Mouse (Mus musculus) brain, adult 2 months (tissue): ENCODE measurements around the gene Ppp1r17.

ENCODE experiments used
- DNase-seq: peaks from one replicate; pipeline ENCODE4 v3.0.0; 2011; ENCODE audit warnings: low read depth, low spot score

Ppp1r17 gene

GRCm38 (mm10) chr6:56017291-56017994 is at the start of gene Ppp1r17:
Ppp1r17 (plus strand) TSS chr6:56017497.
- peak; percentile 45 for DNase-seq

- peak; percentile 88 for DNase-seq
Observed at GRCm38 (mm10) chr6:55972998-55973397, 44.3 kb upstream of the Ppp1r17 start.

GRCm38 (mm10) chr6:55979766-55980165 is 37.5 kb upstream of the Ppp1r17 start:
- DNase-seq = no peak

GRCm38 (mm10) chr6:56008711-56009110 is 8.6 kb upstream of the Ppp1r17 start:
- peak; percentile 70 for DNase-seq

- DNase-seq = peak; percentile 63
Observed at GRCm38 (mm10) chr6:56012384-56012783, 4.9 kb upstream of the Ppp1r17 start.

- no peak for DNase-seq
Observed at GRCm38 (mm10) chr6:56019632-56020031, 2.3 kb downstream of the Ppp1r17 start.

GRCm38 (mm10) chr6:56025533-56025932 is 8.2 kb downstream of the Ppp1r17 start:
- DNase-seq = peak; percentile 17

GRCm38 (mm10) chr6:56027318-56027717 is 10.0 kb downstream of the Ppp1r17 start:
- DNase-seq = no peak

GRCm38 (mm10) chr6:56027966-56028365 is 10.7 kb downstream of the Ppp1r17 start:
- DNase-seq = peak; percentile 63

- DNase-seq = no peak
Observed at GRCm38 (mm10) chr6:56029986-56030385, 12.7 kb downstream of the Ppp1r17 start.

GRCm38 (mm10) chr6:56032231-56032630 is 14.9 kb downstream of the Ppp1r17 start:
- DNase-seq = peak; percentile 7

GRCm38 (mm10) chr6:56035054-56035453 is 17.8 kb downstream of the Ppp1r17 start:
- no peak for DNase-seq

GRCm38 (mm10) chr6:56039476-56040055 is 22.3 kb downstream of the Ppp1r17 start:
- DNase-seq = no peak

- DNase-seq = no peak
Observed at GRCm38 (mm10) chr6:56044270-56044669, 27.0 kb downstream of the Ppp1r17 start.

- no peak for DNase-seq
Observed at GRCm38 (mm10) chr6:56044716-56045115, 27.4 kb downstream of the Ppp1r17 start.

- peak; percentile 8 for DNase-seq
Observed at GRCm38 (mm10) chr6:56048580-56048979, 31.3 kb downstream of the Ppp1r17 start.

- DNase-seq = peak; percentile 63
Observed at GRCm38 (mm10) chr6:56049104-56049503, 31.8 kb downstream of the Ppp1r17 start.

- peak; percentile 56 for DNase-seq
Observed at GRCm38 (mm10) chr6:56063736-56064135, 46.4 kb downstream of the Ppp1r17 start.

- DNase-seq = peak; percentile 92
Observed at GRCm38 (mm10) chr6:56066632-56067282, 49.5 kb downstream of the Ppp1r17 start.

- peak; percentile 4 for DNase-seq
Observed at GRCm38 (mm10) chr6:56068516-56068915, 51.2 kb downstream of the Ppp1r17 start.

GRCm38 (mm10) chr6:56076378-56076805 is 59.1 kb downstream of the Ppp1r17 start:
- peak; percentile 84 for DNase-seq
